Mouse (Mus musculus) liver, embryonic 14.5 days (tissue): ENCODE results near the gene Fgfr2.

Experiments
- CTCF ChIP-seq: IDR thresholded peaks from 2 replicates; pipeline ENCODE4 v1.5.1; 2016; ENCODE audit warnings: antibody characterized with exemption, low read depth, control low read depth
- EP300 ChIP-seq: IDR thresholded peaks from 2 replicates; pipeline ENCODE4 v1.6.1; 2016; ENCODE audit warnings: antibody characterized with exemption, low read depth

DNA sequence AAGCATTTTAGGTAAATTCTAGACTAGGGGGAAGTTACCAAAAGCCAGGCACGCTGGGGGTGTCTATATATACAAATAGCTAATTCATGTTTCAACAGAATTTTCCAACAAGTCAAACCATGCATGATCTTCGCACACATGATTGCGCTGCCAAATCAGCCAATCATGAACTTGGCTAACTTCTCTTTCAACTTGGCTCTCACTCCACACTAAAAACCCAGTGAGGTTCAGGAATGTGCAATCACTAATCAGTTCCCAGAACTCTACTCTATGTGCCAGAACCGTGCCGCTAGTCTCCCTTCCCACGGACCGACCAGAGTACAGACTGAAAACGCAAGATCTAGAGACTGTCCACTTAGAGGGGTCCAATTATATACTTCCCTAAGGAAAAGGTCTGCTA is 551.7 kb downstream of the Fgfr2 start:
- TF ChIP-seq CTCF (no peak), EP300 (no peak)
